Mouse (Mus musculus): ENCODE data around the gene Slc35a5.
A peak's percentile ranks its signal among the peaks of the same experiment; 100 is the strongest.

Gene Slc35a5

DNA sequence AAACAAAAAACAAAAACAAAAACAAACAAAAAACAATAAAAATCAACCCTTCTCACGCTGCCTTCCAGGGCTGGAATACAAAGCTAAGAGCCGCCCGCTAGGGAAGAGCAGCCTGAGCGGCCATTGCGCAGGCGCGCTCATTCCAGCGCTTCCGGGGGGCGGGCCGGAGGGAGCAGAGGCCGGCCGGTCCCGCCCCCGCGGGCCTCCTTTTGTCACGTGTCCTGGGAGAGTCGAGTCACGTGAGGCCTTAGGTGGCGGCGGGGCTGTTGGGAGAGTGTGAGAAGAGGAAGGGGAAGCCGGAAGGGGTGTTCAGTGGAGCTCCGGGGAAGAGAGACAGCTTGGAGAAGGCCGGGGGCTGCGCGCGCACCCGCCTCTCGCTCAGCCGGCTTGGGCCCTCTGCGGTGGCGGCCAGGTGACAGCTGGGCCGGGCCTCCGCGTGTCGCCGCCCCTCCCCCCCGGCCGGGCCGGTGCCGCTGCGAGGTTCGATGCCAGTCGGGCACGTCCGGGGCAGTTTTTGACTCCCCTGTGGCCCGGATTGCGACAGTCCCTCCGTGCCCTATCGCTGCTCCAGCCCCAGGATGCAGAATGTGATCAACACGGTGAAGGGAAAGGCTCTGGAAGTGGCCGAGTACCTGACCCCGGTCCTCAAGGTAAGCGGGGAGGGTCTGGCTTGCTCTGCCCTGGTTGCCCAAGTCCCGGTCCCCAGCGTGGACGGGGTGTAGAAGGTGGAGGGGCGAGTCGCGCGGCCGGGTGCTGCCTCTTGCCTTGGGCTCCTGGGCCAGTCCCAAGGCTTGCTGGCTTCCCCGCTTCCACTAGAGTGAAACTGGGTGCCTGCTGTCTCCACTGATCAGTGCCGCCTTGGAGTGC is at the start of gene Slc35a5, which contains the start of gene Atg3:
Gene Slc35a5, minus strand, starts transcription at position 185 of the 867 bp plus-strand sequence.
Gene Atg3, plus strand, starts transcription at position 264 of the 867 bp plus-strand sequence.
- DNase-seq: peak; percentile 97

DNA sequence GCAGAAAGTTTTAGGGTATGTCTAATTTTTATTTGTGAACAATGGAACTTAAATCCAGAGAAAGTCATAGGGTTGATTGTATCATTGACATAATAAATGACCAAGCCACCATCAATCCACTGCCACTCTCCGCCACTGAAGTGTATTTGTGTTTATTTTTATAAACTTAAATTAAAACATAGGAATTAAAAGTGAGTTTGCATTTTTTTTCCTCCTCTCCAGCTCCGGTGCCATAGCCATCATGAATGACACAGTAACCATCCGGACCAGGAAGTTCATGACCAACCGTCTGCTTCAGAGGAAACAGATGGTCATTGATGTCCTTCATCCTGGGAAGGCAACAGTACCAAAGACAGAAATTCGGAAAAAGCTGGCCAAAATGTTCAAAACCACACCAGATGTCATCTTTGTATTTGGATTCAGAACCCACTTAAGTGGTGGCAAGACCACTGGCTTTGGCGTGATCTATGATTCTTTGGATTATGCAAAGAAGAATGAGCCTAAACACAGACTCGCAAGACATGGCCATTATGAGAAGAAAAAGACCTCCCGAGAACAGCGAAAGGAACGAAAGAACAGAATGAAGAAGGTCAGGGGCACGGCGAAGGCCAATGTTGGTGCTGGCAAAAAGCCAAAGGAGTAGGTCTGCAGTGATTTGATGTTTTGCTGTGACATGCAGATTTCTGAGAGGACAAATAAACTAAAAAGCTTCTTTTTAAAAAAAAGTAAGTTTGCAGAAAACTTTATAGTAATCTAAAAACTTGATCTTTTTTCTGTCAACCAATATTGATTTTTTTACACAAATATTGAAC is 46.6 kb upstream of the Slc35a5 start:
- DNase-seq: peak; percentile 11

DNA sequence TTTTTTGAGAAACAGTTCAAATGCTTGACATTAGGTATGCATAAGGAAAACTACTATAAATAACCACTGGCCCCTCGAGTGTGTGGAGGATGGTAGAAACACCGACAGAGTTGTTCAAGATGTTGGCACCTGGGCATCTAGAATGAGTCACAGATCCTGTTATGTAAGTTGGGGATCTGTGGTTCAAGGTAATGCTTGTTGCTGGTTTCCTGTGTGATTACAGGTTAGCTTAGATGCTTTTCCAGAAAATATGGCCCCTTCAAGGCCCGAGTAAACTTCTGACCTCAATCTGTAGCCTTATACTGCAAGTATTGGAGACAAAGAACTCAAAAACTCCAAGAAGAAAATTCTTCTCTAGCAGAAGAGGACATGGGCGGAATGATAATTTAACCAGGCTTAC is 45.9 kb upstream of the Slc35a5 start:
- DNase-seq: no peak

DNA sequence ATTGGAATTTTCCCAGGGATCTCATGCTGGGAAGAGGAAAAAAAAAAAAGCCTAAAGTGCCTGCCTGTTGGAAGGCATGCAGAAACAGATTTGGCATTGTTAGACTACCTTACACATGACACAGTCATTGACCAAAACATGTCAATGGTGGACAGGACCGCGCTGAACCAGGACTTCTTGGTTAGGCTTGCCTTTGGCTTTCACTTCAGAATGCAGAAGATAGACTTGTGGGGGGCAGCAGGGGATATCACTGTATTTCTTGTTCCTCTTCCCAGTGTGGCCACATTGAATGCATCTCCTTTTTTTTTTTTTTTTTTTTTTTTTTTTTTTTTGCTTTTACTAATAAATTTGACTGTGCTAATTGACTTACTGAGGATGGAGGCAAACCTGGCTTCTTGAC is 42.9 kb upstream of the Slc35a5 start:
- no peak for DNase-seq

DNA sequence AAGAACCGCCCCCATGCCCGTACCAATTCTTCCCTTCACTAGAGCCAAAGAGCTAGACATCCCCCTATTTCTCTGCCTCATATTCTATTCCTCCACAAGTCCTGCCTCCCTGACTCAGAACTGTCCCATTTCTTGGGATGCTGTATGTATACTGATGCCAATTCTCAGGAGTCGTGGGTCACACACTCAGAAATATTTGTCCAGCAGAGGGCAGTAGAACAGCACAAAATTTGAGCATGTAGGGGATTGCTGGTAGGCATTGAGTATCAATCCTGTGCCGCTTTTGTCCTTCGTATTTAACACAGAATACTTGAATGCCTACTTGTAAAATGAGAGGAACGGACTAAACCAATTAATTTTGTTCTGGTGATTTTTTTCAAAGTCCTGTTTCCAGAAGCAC is 38.3 kb upstream of the Slc35a5 start:
- peak; percentile 78 for DNase-seq

DNA sequence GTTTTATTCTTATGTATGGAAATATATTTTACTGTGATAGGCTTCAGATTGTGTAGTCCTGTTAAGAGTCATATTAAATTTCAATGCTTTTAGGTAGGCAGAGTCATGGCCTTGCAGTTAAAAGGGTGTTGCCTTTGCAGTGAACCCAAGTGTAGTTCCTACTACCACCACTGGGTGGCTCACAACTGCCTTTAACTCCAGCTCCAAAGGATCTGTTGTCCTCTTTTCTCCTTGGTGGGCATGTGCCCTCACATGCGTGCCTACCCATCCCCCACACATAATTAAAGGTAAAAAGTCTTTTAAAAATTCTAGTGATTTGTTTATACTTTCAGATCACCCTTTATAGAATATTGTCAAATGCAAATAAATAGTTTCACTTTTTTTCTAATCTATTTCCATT is 34.1 kb upstream of the Slc35a5 start:
- DNase-seq: peak; percentile 75

DNA sequence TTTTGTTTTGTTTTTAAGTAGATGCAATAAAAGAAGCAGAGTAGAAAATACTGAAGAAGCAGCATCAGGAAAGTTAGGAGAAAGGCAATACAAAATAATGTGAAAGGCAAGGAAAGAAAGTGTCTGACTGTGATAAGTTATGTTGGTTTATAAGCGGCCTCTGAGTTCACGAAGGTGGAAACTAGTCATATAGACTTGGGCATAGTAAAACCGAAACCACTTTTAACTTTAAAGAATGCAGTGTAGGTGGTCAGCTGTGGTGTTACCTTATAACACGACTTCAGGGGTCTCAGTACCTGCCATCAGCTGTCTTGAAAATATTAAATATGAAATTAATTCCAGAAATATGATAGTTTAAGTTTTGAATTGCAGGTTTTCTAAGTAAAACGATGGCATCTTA is 23.3 kb upstream of the Slc35a5 start:
- no peak for DNase-seq

DNA sequence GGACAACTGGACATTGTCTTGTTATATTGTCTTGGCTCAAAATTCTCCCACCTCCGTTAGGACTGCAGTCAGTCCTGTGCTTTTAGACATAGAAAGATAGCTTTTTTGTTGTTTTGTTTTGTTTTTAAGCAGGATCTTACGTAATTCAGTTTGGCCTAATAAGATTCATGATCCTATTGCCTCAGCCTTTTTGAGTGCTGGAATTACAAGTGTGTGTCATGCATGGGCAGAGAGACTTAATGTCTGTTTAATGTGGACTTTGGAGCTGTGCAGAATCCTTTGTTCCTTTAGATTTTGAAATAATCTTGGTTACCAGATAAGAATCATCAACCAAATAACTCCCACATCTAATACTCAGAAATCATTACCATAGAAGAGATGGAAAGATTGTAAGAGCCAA is 20.0 kb upstream of the Slc35a5 start:
- peak; percentile 43 for DNase-seq

DNA sequence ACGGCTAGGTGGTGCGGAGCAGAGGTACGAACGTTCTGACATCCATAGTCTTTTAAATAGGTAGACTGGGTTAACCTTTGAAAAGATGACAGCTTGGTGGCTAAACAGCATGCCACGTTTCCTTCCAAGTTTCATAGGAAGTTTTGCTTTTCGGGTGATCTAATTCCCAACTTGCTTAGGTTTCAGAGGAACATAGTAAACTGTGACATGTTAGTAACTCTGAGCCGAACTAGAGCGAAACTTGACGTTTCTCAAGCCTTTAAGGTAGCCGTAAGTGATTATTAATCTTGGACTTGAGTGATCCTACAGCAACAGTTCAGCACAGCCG is 847 bp upstream of the Slc35a5 start:
- DNase-seq: no peak

DNA sequence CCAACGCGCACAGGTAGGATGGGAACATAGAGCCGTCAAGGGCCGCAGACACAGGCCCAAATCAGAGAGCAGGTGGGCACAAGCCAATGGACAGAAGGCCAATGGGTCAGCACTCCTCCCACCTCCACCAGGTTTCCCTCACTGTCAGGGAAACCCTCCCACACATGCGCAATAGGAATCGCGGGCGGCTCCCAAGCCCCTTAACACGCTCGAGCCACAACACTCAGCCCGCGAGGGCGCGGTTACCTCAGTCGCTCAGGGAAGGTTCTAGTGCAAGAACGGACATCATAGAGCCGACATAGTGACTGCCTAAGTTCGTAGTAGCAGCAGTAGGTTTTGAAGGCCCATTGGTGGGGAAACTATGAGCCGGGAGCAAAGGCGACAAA is 377 bp downstream of the Slc35a5 start:
- DNase-seq: peak; percentile 82

DNA sequence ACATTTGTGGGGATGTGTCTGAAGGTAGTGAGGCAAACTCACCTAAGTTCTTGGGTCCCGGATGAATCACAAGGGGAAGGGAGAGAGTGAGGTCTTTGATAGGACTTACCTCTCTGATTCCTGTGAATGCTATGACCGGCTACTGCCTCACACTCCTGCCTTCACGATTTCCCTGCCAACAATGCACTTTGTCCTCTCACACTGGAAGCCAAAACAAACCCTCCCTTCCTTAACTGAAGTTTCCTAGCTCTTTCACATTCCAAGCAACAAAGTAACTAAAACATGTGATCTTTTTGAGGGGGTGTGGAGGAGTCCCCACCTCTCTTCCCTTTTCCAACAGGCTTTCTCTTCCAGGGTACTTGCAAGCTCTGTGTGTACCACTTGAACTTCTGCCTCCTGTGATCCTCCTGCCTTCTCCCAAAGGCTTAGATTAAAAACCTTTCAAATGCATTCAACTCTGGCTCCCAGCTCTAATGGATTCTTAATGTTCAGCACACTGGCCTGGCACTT is 3.7 kb downstream of the Slc35a5 start:
- peak; percentile 61 for DNase-seq

DNA sequence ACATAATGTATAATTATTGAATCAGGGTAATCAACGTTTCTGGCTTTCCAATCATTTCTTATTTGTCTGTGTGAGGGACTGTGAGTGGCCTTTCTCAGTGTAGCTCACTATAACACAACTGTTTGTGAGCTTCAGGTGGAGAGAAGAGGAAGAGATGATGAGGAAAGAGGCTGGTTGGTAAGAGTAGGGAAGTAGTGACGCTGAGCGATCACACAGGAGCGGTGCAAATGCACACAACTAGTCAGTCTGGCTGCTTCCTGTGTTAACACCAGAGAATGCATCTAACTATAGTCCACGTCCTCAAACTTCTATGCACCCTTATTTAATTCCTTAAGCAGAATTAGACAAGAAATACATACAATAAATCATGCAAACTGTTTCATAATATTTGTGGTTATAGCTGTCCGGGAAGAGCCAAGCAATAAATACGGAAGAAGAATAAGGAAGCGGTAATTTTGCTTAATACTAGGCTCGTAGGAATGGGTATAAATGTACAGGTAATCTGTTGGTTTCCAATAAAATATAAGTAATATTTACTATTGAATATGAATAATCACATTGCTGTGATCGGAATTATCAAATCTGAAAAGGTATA is 9.9 kb downstream of the Slc35a5 start:
- DNase-seq: no peak

DNA sequence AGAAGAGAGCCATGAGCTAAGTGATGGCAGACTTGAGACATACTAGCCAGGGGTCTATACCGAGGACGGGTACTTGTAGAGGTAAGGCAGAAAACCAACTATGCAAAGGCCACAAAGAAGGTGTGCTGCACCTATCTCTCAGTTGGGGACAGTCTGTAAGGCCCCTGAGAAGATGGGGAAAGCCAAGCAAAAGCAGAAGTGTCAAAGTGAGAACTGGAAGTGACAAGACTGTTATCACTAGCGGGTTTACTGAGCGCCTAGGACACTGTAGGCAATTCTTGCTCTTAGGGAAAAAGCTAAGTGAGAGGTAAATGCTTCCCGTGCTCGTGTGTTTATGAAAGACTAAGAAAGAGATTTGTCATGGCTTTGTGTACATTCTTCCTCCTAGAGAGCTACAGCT is 13.4 kb downstream of the Slc35a5 start:
- DNase-seq: no peak

DNA sequence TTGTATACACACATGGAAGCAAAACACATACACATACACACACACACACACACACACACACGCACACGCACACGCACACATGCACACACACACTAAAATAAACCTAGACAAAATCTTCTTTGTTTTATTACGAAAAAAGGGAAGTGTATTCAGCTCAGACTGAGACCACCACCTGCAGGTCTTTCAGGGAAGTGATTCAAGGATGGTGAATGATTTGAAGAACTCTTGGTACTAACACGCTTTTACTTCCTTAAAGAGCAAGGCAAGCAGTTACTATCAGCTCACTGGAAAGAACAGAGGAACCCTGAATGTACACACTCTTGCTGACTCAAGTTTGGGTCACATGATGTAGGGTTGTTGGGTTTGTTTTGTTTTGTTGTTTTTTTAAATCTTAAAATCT is 15.9 kb downstream of the Slc35a5 start:
- DNase-seq: no peak

DNA sequence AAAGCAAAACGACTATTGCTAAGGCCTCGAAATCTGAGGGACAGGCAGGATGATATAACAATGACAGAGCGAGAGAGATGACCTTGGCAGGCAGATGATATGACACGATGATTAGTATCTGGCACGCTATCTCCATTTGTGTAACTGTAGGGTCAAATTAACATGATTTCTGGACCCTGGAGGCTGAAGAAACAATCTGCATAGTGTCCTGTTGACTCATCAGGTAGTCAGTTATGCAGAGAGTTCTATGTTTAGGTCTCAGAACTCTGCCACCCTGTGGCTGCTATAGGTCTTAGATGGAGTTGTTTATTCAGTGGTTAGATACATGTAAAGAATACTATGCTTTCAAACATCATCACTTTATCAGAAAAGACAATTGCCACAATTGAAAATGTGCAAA is 16.8 kb downstream of the Slc35a5 start:
- DNase-seq: no peak

DNA sequence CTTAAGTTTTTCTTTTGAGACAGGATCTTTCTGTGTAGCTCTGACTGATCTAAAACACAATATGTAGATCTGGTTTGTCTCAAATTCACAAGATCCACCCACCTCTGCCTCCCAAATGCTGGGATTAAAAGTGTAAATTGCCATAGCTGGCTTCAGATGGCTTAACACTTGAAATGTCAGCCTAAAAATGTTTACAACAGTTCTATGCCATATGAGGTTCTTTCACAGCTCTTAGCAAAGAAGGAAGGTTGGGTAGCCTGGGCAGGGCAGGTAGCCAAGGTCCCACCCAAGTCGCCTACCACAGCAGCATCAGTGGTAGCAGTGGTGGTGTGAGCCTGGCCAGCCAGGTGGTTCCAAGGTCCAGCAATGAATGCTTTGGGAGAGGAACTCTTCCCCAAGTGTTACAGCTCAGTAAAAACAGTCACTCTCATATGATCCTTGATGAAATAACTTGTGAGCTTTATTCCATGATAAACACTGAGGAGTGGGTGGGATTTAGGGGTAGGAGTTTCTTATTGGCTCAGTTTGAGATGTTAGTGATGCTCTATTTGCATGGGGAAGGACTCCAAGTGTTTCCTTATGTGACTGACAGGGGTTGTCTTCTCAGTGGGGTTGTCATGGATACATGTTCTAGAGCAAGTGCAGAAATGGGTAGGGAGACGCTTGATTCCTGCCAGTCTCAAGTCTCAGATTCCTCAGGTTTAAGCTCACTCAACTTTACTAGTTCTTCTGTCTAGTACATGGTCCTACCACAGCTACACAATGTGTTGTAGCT is 30.4 kb downstream of the Slc35a5 start:
- DNase-seq: no peak

DNA sequence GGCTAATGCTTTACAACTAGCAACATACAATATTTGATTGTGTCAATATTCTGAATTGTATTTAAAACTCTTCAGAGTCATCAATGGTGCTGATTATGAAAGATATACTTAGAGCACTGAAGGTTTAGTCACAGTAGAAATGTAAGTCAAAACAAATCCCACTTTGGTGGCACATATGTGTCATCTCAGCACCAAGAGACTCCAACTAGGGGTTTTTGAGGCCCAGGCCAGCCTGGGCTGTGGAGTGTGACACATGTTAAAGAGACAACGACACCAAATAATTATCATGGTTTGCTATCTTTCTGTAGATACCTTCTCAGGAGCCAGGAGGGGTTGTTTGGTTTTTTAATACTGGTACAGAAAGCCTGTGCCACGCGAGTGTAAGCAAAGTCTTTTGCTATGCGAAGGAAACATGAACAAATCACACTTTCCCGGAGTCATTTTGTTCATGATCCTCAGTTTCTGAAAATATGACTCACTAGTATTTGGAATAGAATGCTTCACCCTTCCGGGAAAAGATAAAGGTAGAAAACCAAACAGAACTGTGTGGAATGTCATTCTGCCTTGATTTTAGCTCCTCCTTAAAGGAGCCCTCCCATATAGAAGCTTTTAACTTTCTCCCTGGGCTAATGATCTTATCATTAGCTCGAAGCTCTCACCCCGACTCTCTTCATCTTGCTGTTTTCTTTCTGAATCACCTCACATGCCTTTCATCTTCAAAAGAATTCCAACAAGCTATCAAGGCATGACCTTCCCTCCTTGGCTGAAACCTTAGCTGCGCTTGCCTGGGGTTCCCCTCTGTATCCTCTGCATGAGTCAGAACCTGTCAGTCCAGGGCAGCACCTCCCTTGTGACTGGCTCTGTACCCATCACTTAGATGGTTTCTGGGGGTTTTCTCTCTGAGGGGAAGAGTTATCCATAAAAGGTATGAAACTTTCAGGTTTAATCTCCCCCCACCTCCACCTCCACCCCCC is 34.0 kb downstream of the Slc35a5 start:
- no peak for DNase-seq

DNA sequence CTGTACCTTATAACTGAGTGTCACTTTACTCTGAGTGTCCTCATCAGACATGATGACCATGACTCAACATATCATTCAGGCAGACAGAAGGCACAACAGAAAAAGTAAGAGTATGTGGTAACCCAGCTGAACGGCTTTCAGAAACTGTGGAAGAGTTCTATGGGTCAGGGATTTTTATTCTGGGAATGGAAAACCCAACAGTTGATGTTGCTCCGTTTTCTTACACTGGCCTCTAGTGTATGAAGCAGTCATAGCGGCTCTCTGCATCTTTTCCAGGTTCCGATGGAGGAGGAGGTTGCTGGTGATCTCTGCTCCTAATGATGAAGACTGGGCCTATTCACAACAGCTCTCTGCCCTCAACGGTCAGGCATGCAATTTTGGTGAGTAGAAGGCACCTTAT is 35.9 kb downstream of the Slc35a5 start:
- DNase-seq: peak; percentile 20

DNA sequence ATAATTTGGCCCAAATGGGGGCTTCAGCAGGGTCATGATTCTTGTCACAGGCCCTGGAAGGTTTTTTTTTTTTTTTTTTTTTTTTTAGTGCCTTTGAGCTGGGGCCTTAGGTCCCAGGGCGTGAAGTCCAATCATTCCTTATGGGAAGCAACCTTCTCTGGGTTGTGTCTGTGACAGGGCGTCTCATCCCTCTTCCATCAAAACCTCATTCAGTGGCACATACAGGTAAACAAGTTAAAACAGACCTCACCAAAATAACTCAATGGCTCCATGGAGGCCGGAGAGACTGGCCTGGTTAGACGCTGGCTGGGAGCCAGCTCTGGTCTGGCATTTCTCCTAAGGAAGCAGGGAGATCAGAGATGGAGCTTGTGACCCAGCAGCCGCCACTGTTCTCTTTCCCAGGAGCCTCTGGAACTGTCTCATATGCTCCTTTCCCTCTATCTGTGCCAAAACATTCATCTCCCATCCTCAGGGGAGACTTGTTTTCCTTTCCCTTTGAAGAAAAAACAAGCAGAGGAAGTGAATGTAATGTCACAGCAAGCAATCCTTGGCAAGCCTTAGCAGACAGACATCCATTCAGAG is 37.6 kb downstream of the Slc35a5 start:
- peak; percentile 48 for DNase-seq

DNA sequence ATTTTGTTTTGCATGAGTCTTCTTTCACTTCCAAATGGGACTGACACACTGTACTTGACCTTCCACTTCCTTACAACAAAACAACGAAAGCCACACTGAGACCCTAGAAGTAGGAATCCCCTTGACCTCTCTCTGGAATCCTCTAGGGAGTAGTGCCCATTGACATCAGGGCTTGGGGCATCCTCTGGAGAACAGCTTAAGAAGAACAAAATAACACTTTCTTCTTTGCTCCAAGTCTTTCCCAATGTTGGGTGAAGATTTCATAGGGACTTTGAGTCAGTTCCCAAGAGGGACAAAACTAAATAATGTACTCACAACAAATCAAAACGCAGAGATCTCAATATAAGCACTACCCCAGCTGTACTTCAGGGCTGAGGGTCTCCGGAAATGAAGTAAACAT is 39.7 kb downstream of the Slc35a5 start:
- no peak for DNase-seq

DNA sequence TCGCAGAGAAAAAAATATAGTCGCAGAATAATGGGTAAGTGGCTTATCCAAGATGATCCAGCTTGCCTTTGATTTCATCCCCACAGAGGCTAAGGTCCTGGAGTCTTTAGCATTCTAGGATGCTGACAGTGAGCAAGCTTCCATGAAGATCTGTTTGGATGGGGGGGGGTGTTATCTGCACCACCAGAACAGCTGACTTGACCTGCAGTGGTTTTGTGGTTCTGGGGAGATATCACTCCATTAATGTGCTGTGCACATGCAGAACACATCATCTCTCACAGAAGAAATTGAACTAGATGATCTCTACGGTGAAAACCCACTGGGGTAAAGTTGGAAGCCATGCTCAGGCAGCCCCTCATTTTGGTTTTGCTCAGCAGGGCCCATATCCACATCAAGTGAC is 41.3 kb downstream of the Slc35a5 start:
- DNase-seq: no peak

Measured in kidney, adult 9 months (tissue).